In the genomic region with DNA sequence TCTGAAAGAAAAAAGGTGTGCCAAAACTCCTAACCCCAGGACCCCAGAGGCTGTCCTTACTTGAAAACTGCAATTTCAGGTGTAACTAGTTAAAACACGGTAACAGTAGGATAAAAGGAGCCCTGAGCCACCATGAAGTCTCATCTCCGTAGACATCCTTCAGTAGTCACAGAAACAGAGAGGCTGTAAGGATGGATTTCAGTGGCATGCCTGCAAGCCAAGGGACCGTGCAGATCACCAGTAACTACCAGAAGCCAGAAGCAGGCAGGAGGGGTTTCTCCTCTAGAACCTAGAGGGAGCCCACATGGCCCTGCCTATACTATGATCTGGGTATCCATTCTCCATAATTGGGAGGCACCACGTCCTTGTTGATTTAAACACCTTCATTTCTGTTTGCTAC, we compare ENCODE assay signal across 22 mouse cellular contexts. TPM values are rescaled to one million over a fixed set of nuclear protein-coding genes. Genes with fewer than 3 reads are reported as not detected.
DNase-seq lines count a peak whose midpoint lies in the region; ATAC-seq and TF ChIP-seq lines count a peak whose summit lies in the region.
"Had no signal": no experiment of that assay in that cellular context is flagged by ENCODE, and none has a peak within 500 bp of the region (broad histone marks: within the 10 kb centered on the region; RNA-seq: fewer than 3 reads in every experiment).

No protein-coding gene starts in this region.

- H3K27me3 ChIP-seq in kidney, embryonic 14.5 days (ENCODE audit: control insufficient read depth, insufficient read depth, low read length) = no peaks in the 10 kb centered on the region
- H3K27me3 ChIP-seq in kidney, embryonic 15.5 days = no peaks in the 10 kb centered on the region
- H3K27me3 ChIP-seq in kidney, embryonic 16.5 days (ENCODE audit: insufficient read depth, low read length) = no peaks in the 10 kb centered on the region
- no peaks in the 10 kb centered on the region for H3K27me3 ChIP-seq in kidney, postnatal 0 days (ENCODE audit: insufficient read depth, low read length)
- H3K27me3 ChIP-seq: CH12.LX had no signal

- H3K4me2 ChIP-seq in kidney, embryonic 14.5 days (replicated peaks; ENCODE audit: low read depth, low read length) = no peak overlapping the region
- no peak overlapping the region for H3K4me2 ChIP-seq in kidney, embryonic 15.5 days
- no peak overlapping the region for H3K4me2 ChIP-seq in kidney, embryonic 16.5 days (replicated peaks; ENCODE audit: low read depth, low read length)
- no peak overlapping the region for H3K4me2 ChIP-seq in kidney, postnatal 0 days (ENCODE audit: low read length)

- H3K27ac ChIP-seq in kidney, embryonic 14.5 days (ENCODE audit: low read depth, low read length) = no peak overlapping the region
- no peak overlapping the region for H3K27ac ChIP-seq in kidney, embryonic 15.5 days
- no peak overlapping the region for H3K27ac ChIP-seq in kidney, embryonic 16.5 days (ENCODE audit: low read length)
- H3K27ac ChIP-seq in kidney, postnatal 0 days = no peak overlapping the region

- H3K36me3 ChIP-seq in kidney, embryonic 14.5 days (ENCODE audit: control insufficient read depth, insufficient read depth, low read length) = no peaks in the 10 kb centered on the region
- H3K36me3 ChIP-seq in kidney, embryonic 15.5 days = no peaks in the 10 kb centered on the region
- no peaks in the 10 kb centered on the region for H3K36me3 ChIP-seq in kidney, embryonic 16.5 days (ENCODE audit: insufficient read depth, low read length)
- no peaks in the 10 kb centered on the region for H3K36me3 ChIP-seq in kidney, postnatal 0 days (ENCODE audit: insufficient read depth, low read length)
- H3K36me3 ChIP-seq: G1E had no signal

- ATAC-seq in kidney, embryonic 14.5 days (ENCODE audit: low FRiP score, low TSS enrichment) = peak; percentile 62; the same call in 1 of the 2 replicates
- ATAC-seq in kidney, embryonic 15.5 days (replicated peaks; ENCODE audit: low FRiP score) = 0 out of 2 replicates have a peak, but pooled peaks have one; percentile 29
- ATAC-seq in kidney, embryonic 16.5 days (ENCODE audit: low FRiP score, low TSS enrichment) = 0 out of 2 replicates have a peak, but pooled peaks have one; percentile 31
- no peak for ATAC-seq in kidney, postnatal 0 days (replicated peaks; ENCODE audit: low FRiP score, low read depth)
- ATAC-seq: activated CD4-positive, CD25-positive, alpha-beta regulatory T cell, adult 4 months; CD4-positive, CD25-positive, alpha-beta regulatory T cell, adult 4 months; Patski had no signal

- no peaks in the 10 kb centered on the region for H3K4me1 ChIP-seq in kidney, embryonic 14.5 days (ENCODE audit: control insufficient read depth, insufficient read depth, low read length)
- no peaks in the 10 kb centered on the region for H3K4me1 ChIP-seq in kidney, embryonic 15.5 days
- H3K4me1 ChIP-seq in kidney, embryonic 16.5 days (ENCODE audit: insufficient read depth, low read length) = no peaks in the 10 kb centered on the region
- H3K4me1 ChIP-seq in kidney, postnatal 0 days (replicated peaks; ENCODE audit: insufficient read depth, low read length) = no peaks in the 10 kb centered on the region

- WGBS in kidney, embryonic 14.5 days = 30% methylated on average over 4 of the region's 4 CpGs
- 46% methylated on average over 4 of the region's 4 CpGs for WGBS in kidney, embryonic 15.5 days
- WGBS in kidney, embryonic 16.5 days = 35% methylated on average over 4 of the region's 4 CpGs
- 42% methylated on average over 4 of the region's 4 CpGs for WGBS in kidney, postnatal 0 days

- DNase-seq in kidney, postnatal 25 days = no peak
- DNase-seq in kidney, adult 11 months = no peak
- DNase-seq in kidney, adult 18-20 months = no peak
- DNase-seq in kidney, postnatal 0 days (ENCODE audit: low spot score) = peak; percentile 74
- no peak for DNase-seq in kidney, postnatal 36 days
- DNase-seq: adrenal gland, adult 2 months; adrenal gland, adult 8-10 months; adrenal gland, postnatal 10 days; adrenal gland, postnatal 14 days; adrenal gland, postnatal 25 days; adrenal gland, postnatal 36 days; B cell, adult 2 months; cerebellum, adult 11 months; cerebellum, adult 11-12 months had no signal

- no peak overlapping the region for H3K9ac ChIP-seq in kidney, embryonic 14.5 days (ENCODE audit: low read depth, low read length)
- H3K9ac ChIP-seq in kidney, embryonic 15.5 days = no peak overlapping the region
- no peak overlapping the region for H3K9ac ChIP-seq in kidney, embryonic 16.5 days (replicated peaks; ENCODE audit: low read length)
- no peak overlapping the region for H3K9ac ChIP-seq in kidney, postnatal 0 days (ENCODE audit: low read depth, low read length)

- no peak for TF ChIP-seq CTCF in kidney, postnatal 0 days (IDR thresholded peaks at IDR 0.05; ENCODE audit: low read depth)

- no peaks in the 10 kb centered on the region for H3K9me3 ChIP-seq in kidney, embryonic 14.5 days (ENCODE audit: control insufficient read depth, low read length)
- no peaks in the 10 kb centered on the region for H3K9me3 ChIP-seq in kidney, embryonic 15.5 days (replicated peaks)
- H3K9me3 ChIP-seq in kidney, embryonic 16.5 days (ENCODE audit: low read length) = no peaks in the 10 kb centered on the region
- H3K9me3 ChIP-seq in kidney, postnatal 0 days (replicated peaks; ENCODE audit: low read length) = no peaks in the 10 kb centered on the region

- H3K4me3 ChIP-seq in kidney, embryonic 14.5 days (ENCODE audit: low read length) = no peak overlapping the region
- no peak overlapping the region for H3K4me3 ChIP-seq in kidney, embryonic 15.5 days (replicated peaks)
- no peak overlapping the region for H3K4me3 ChIP-seq in kidney, embryonic 16.5 days (ENCODE audit: low read length)
- H3K4me3 ChIP-seq in kidney, postnatal 0 days (replicated peaks; ENCODE audit: low read depth, low read length) = no peak overlapping the region

RNA-seq across cellular contexts. Expression of a gene that starts 55.9 kb away (rescaled TPM):
- 24.9 and 51.9 TPM in 2 replicates for polyA plus RNA-seq in kidney, embryonic 14.5 days (2014; fragmentation: Nextera tagmentation; extraction: Ambion mirVana)
- polyA plus RNA-seq in kidney, embryonic 15.5 days (2015; fragmentation: Nextera tagmentation; extraction: Ambion mirVana) = 50.1 and 53.7 TPM in 2 replicates
- polyA plus RNA-seq in kidney, embryonic 16.5 days (2015; fragmentation: Nextera tagmentation; extraction: Ambion mirVana) = 59.8 and 61.8 TPM in 2 replicates
- polyA plus RNA-seq in kidney, postnatal 0 days (2015; fragmentation: Nextera tagmentation; extraction: Ambion mirVana) = 36.7 and 37.5 TPM in 2 replicates
- polyA plus RNA-seq: CD4-positive, CD25-positive, alpha-beta regulatory T cell, adult 4 months; G1E had no signal
